Mouse (Mus musculus): ENCODE data around the gene Ociad2. TPM values are rescaled to one million over a fixed set of nuclear protein-coding genes. Genes with fewer than 3 reads are reported as not detected.

Gene Ociad2
- under 1 TPM; 0.11 TPM for polyA plus RNA-seq (2012; fragmentation: generic; extraction: Trizol)

GRCm38 (mm10) chr5:73340723-73341235 lies at the start of gene Ociad2:
Gene Ociad2, minus strand, starts transcription at chr5:73341028.

DNA sequence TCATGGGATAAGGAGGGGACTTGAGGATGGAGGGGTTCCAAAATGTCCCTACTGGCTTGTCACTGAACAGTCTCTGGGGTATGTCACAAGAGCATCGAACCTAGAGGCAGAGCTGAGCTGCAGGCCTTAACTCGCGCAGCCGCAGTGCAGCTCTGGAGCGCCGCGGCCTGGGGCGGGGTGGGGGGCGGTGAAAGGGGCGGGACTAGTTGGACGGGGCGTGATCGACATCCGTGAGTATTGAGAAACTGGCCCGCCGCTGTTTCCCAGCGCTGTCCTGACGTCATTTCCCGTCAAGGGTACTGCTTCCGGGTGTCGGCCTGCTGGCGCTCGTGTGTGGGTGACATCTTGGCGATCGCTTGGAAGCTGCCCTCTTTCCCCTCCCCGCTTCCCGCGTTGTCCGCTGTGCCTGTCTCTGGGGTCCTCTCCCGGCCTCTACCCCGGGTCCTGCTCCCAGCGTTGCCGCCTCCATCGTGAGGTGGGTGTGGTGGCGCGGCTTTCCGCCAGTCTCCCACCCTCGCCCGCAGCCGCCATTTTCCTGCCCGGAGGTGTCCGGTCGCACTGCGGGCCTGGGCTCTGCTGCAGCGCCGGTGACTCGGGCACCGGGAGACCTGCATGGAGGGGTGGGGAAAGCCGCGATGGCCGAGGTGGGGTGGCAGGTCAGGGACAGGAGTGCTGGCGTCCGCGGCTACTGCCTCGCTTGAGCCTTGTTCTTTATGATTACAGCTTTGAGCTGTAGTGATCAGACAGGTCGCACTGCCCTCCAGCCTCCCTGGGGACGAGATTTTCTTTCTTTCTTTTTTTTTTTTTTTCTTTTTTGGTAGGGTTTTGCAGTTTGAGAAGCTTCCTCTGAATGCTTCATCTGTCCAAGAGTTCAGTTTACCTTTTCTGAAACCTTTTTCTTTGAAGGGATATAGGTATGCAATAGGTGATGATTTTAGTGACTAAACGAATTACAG lies 48.0 kb downstream of the Ociad2 start, which contains the start of gene Ociad1:
Ociad1 (plus strand) TSS at position 283 of the 956 bp plus-strand sequence.

Other genes starting within 250 kb of the Ociad2 start
- 10 to 100 TPM in 1 of 2 experiments, 1 to 10 TPM in 1; 2.8 to 14.9 TPM for gene Fryl, start 84.4 kb downstream of the Ociad2 start, polyA plus RNA-seq (2012; fragmentation: generic; extraction: Trizol)
- 100 to 1,000 TPM in 1 of 2 experiments, 10 to 100 TPM in 1; 67.5 to 156 TPM for gene Ociad1, start 48.2 kb downstream of the Ociad2 start, polyA plus RNA-seq (2012; fragmentation: generic; extraction: Trizol)
- gene Cwh43, start 65.0 kb upstream of the Ociad2 start, polyA plus RNA-seq (2012; fragmentation: generic; extraction: Trizol) = not detected
- 1 to 10 TPM in 1 of 2 experiments, under 1 TPM in 1; 0.22 to 2.9 TPM for gene Dcun1d4, start 140.0 kb upstream of the Ociad2 start, polyA plus RNA-seq (2012; fragmentation: generic; extraction: Trizol)